Mouse (Mus musculus): ENCODE measurements around the gene Cidec.

DNA sequence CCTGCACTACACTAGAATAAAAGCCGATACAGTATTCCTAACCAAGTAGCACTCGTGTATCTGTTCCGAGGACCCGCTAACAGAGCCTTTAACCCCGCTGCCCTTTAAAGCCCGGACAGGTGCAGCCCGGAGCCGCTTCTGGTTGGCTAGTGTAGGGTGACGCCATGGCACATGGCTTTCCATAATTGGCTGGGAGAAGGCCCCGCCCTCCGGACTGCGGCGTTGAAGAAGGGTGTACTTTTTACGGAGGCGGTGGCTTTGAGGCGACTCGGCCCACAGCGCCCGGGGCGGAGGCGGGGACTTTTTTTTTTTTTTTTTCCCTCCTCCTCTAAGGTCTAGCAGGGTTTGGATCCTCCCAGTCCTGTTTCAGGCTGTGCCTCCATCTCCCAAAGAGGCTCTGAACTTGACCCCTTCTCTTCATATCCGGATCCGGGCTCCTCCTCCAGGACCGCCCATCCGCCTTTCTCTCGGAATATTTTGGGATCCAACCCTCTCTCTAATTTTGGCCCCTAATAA is 47.6 kb upstream of the Cidec start, which contains the start of gene Creld1:
- TF ChIP-seq CTCF (IDR thresholded peaks at IDR 0.05; ENCODE audit: control insufficient read depth, insufficient read depth, insufficient read length) (no peak), MYOG (IDR thresholded peaks at IDR 0.05; ENCODE audit: control insufficient read depth, extremely low read depth, insufficient read length) (no peak), MYOD1 (IDR thresholded peaks at IDR 0.05; ENCODE audit: control insufficient read depth, insufficient read length, low read depth) (no peak), MAX (IDR thresholded peaks at IDR 0.05) (no peak)
